Mouse (Mus musculus) ES-Bruce4 (cell line): Measurements from ENCODE around the gene Foxp4.

ENCODE experiments used
- CTCF ChIP-seq: IDR thresholded peaks from one replicate; pipeline ENCODE4 v1.8.1; 2011; ENCODE audit warnings: low read depth, low read length
- EP300 ChIP-seq: IDR thresholded peaks from 2 replicates; pipeline ENCODE4 v1.6.1; 2011; ENCODE audit warnings: low read depth, low read length; ENCODE audit not compliant: insufficient read depth
- POLR2A ChIP-seq: IDR thresholded peaks from one replicate; pipeline ENCODE4 v1.8.1; 2011; ENCODE audit warnings: low read length; ENCODE audit not compliant: insufficient read depth

- TF ChIP-seq CTCF (no peak), POLR2A (no peak), EP300 (0 out of 2 replicates have a peak, but pooled peaks have one; percentile 30)
Observed at GRCm38 (mm10) chr17:47921136-47921665, 3.2 kb downstream of the Foxp4 start.
